Mouse (Mus musculus): ENCODE measurements around the gene Rps6kc1.

The Rps6kc1 gene

GRCm38 (mm10) chr1:190898899-190899575 lies 12.5 kb downstream of the Rps6kc1 start:
- no peak for DNase-seq

- DNase-seq = no peak
These were observed 13.4 kb downstream of the Rps6kc1 start for GRCm38 (mm10) chr1:190898186-190898585.

GRCm38 (mm10) chr1:190893559-190894167 lies 17.9 kb downstream of the Rps6kc1 start:
- DNase-seq = no peak

- DNase-seq = no peak
These were observed 22.9 kb downstream of the Rps6kc1 start for GRCm38 (mm10) chr1:190888646-190889045.

GRCm38 (mm10) chr1:190888031-190888430 lies 23.5 kb downstream of the Rps6kc1 start:
- no peak for DNase-seq

- DNase-seq = no peak
These were observed 25.6 kb downstream of the Rps6kc1 start for GRCm38 (mm10) chr1:190886014-190886413.

- DNase-seq = no peak
These were observed 30.1 kb downstream of the Rps6kc1 start for GRCm38 (mm10) chr1:190881422-190881821.

GRCm38 (mm10) chr1:190880638-190881037 lies 30.9 kb downstream of the Rps6kc1 start:
- no peak for DNase-seq

GRCm38 (mm10) chr1:190875751-190876150 lies 35.8 kb downstream of the Rps6kc1 start:
- DNase-seq = no peak

GRCm38 (mm10) chr1:190875089-190875488 lies 36.5 kb downstream of the Rps6kc1 start:
- no peak for DNase-seq

GRCm38 (mm10) chr1:190871068-190871467 lies 40.5 kb downstream of the Rps6kc1 start:
- DNase-seq = no peak

- no peak for DNase-seq
These were observed 41.6 kb downstream of the Rps6kc1 start for GRCm38 (mm10) chr1:190869996-190870395.

- DNase-seq = no peak
These were observed 42.8 kb downstream of the Rps6kc1 start for GRCm38 (mm10) chr1:190868790-190869189.

GRCm38 (mm10) chr1:190861626-190862025 lies 49.9 kb downstream of the Rps6kc1 start:
- no peak for DNase-seq

GRCm38 (mm10) chr1:190854465-190854864 lies 57.1 kb downstream of the Rps6kc1 start:
- no peak for DNase-seq

- no peak for DNase-seq
These were observed 62.3 kb downstream of the Rps6kc1 start for GRCm38 (mm10) chr1:190849162-190849865.

- DNase-seq = no peak
These were observed 62.9 kb downstream of the Rps6kc1 start for GRCm38 (mm10) chr1:190848676-190849075.

- no peak for DNase-seq
These were observed 64.6 kb downstream of the Rps6kc1 start for GRCm38 (mm10) chr1:190846956-190847355.

GRCm38 (mm10) chr1:190846074-190846730 lies 65.4 kb downstream of the Rps6kc1 start:
- no peak for DNase-seq

GRCm38 (mm10) chr1:190845419-190845818 lies 66.2 kb downstream of the Rps6kc1 start:
- DNase-seq = no peak

GRCm38 (mm10) chr1:190844356-190844755 lies 67.2 kb downstream of the Rps6kc1 start:
- no peak for DNase-seq

- no peak for DNase-seq
These were observed 75.5 kb downstream of the Rps6kc1 start for GRCm38 (mm10) chr1:190836046-190836445.

GRCm38 (mm10) chr1:190834201-190834907 lies 77.2 kb downstream of the Rps6kc1 start:
- no peak for DNase-seq

All from cerebellum, adult 11-12 months (tissue).